Mouse (Mus musculus): Measurements from ENCODE around the gene Shank3. TPM values are rescaled to one million over a fixed set of nuclear protein-coding genes. Genes with fewer than 3 reads are reported as not detected.

The Shank3 gene
- polyA plus RNA-seq, 1 experiment from 2014 or later: 16.9 TPM

DNA sequence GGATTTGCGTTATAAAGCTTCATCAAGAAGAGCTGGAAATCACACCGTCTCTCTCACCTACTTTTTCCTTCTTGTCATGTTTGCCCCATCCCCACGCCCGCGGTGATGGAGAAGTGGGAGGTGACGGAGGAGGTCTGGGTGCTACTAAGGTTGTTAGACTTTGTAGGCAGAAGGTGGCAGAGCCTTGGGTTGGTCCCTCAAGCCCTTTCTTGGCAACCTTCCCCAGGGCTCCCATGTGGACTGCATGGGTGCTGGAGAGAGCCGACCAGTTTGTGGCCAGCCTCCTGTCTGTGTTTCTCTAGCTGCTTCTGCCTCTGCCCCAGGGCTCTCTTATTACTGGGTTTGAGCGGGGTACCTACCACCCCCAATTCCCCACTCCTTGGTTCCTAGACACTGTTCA lies 51.1 kb downstream of the Shank3 start:
- H3K36me3 ChIP-seq (replicated peaks): peaks cover 11% of the 10 kb centered on the region; the same call in 1 of the 2 replicates
- no peaks in the 10 kb centered on the region for H3K27me3 ChIP-seq (replicated peaks)
- H3K4me3 ChIP-seq: no peak overlapping the region
- WGBS: 94% methylated on average over 8 of the region's 8 CpGs
- ATAC-seq (replicated peaks): no peak
- peaks cover 17% of the 10 kb centered on the region; the same call in 1 of the 2 replicates for H3K4me1 ChIP-seq
- no peak overlapping the region for H3K27ac ChIP-seq
- H3K9me3 ChIP-seq: no peaks in the 10 kb centered on the region
- H3K9ac ChIP-seq: no peak overlapping the region
- H3K4me2 ChIP-seq: no peak overlapping the region

DNA sequence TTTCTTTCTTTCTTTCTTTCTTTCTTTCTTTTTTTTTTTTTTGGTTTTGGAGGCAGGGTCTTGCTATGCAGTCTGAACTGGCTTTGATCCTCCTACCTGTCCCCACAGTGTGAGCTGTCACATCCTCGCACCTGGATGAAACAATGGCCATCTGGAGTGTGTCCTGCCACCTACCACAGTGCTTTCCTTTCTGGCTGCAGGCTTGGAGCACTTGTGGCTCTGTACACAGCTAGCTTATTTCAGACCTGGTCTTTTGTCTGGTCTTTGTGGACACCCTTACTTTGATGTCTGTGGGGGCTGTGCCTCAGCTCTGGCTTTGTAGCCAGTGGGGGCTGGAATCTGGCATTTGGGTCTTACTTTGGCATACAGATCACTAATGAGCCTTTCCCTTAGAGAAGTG lies 52.3 kb downstream of the Shank3 start:
- H3K4me2 ChIP-seq: no peak overlapping the region
- peaks cover 23% of the 10 kb centered on the region; the same call in 1 of the 2 replicates for H3K4me1 ChIP-seq
- H3K9ac ChIP-seq: no peak overlapping the region
- H3K9me3 ChIP-seq: no peaks in the 10 kb centered on the region
- no peak overlapping the region for H3K27ac ChIP-seq
- H3K4me3 ChIP-seq: no peak overlapping the region
- peaks cover 7% of the 10 kb centered on the region for H3K27me3 ChIP-seq (replicated peaks)
- WGBS: 82% methylated on average over 1 of the region's 1 CpGs
- peaks cover 6% of the 10 kb centered on the region; the same call in 1 of the 2 replicates for H3K36me3 ChIP-seq (replicated peaks)
- no peak for ATAC-seq (replicated peaks)

DNA sequence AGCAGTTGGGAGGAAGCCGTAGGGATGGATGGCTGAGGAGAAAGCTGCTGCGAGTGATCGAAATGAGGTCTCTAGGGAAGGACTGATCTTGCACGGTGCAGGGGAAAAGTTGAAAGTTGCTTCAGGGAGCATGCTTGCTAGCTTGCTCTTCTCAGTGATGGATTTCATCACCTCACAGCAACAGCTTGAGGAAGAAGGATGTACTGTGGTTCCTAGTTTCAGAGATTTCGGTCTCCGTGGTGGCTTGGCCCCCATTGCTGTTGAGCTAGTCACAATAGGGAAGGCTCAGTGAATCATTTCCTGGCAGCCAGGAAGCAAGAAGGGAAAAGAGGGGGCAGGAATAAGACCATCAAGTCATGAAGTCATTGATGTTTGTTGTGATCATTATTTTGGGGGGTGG lies 56.2 kb downstream of the Shank3 start:
- no peaks in the 10 kb centered on the region for H3K9me3 ChIP-seq
- H3K27ac ChIP-seq: no peak overlapping the region
- H3K4me1 ChIP-seq: peaks cover 20% of the 10 kb centered on the region
- no peak for ATAC-seq (replicated peaks)
- H3K4me3 ChIP-seq: no peak overlapping the region
- no peaks in the 10 kb centered on the region for H3K36me3 ChIP-seq (replicated peaks)
- no peak overlapping the region for H3K9ac ChIP-seq
- no peak overlapping the region for H3K4me2 ChIP-seq
- peaks cover 28% of the 10 kb centered on the region for H3K27me3 ChIP-seq (replicated peaks)
- 87% methylated on average over 6 of the region's 6 CpGs for WGBS

DNA sequence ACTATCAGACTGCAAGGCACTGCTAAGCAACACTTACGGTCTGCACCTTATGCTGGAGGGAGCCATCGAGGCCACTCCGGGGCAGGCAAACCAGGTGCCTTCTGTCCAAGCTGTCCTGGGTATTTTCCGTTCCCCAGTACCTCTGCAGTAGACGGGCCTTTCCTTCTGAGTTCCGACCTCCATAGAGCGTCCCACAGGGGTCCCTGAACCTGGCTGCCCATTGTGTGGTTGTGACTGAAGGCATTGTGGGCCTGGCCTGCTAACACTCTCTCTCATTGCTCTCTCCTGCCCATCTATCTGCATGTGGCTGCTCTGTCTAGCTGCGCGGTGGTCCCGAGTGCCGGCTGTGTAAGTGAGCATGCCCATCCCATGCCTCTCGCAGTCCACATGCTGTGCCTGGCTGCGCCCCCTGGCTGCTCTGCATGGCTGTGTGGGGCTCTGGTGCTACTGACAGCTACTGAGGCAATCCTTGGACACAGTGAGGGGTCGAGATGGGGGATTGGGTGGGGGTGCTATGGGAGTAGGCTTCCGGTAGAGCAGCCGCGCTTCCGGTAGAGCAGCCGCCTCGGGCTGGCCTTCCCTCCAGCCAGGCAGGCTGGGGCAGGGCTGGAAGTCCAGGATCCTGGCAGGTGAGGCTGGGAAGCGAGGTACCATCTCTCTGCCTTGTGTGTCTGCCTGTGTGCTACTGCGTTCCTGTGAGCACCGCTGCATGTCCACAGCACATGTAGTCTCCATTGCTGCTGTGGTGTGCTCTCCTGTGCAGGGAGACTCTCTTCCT lies 57.2 kb downstream of the Shank3 start:
- peak; percentile 79 for ATAC-seq (replicated peaks)
- H3K36me3 ChIP-seq (replicated peaks): no peaks in the 10 kb centered on the region
- no peak overlapping the region for H3K4me3 ChIP-seq
- H3K9me3 ChIP-seq: no peaks in the 10 kb centered on the region
- H3K9ac ChIP-seq: no peak overlapping the region
- peak overlapping the region; percentile 29 for H3K4me2 ChIP-seq
- H3K27me3 ChIP-seq (replicated peaks): peaks cover 28% of the 10 kb centered on the region
- WGBS: 26% methylated on average over 23 of the region's 23 CpGs
- H3K27ac ChIP-seq: no peak overlapping the region
- H3K4me1 ChIP-seq: peaks cover 20% of the 10 kb centered on the region

- peaks cover 20% of the 10 kb centered on the region for H3K4me1 ChIP-seq
- H3K4me3 ChIP-seq: no peak overlapping the region
- H3K9ac ChIP-seq: no peak overlapping the region
- no peak overlapping the region for H3K27ac ChIP-seq
- H3K4me2 ChIP-seq: peak overlapping the region; percentile 29
- no peaks in the 10 kb centered on the region for H3K36me3 ChIP-seq (replicated peaks)
- no peaks in the 10 kb centered on the region for H3K9me3 ChIP-seq
- 16% methylated on average over 40 of the region's 40 CpGs for WGBS
- peaks cover 28% of the 10 kb centered on the region for H3K27me3 ChIP-seq (replicated peaks)
- 0 out of 2 replicates have a peak, but pooled peaks have one; percentile 7 for ATAC-seq (replicated peaks)
Measured at GRCm38 (mm10) chr15:89557179-89557995, 58.0 kb downstream of the Shank3 start.

DNA sequence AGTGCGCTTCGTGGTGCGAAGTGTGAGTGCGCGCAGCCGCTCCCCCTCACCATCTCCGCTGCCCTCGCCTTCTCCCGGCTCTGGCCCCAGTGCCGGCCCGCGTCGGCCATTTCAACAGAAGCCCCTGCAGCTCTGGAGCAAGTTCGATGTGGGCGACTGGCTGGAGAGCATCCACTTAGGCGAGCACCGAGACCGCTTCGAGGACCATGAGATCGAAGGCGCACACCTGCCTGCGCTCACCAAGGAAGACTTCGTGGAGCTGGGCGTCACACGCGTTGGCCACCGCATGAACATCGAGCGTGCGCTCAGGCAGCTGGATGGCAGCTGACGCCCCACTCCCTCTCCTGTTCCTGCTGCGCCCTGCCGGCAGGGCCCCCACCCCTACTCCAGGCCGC lies 58.6 kb downstream of the Shank3 start:
- Histone ChIP-seq H3K4me2 (peak overlapping the region; percentile 12), H3K4me3 (no peak overlapping the region), H3K27me3 (replicated peaks) (peaks cover 28% of the 10 kb centered on the region), H3K4me1 (peaks cover 20% of the 10 kb centered on the region), H3K27ac (no peak overlapping the region), H3K9ac (no peak overlapping the region), H3K36me3 (replicated peaks) (no peaks in the 10 kb centered on the region), H3K9me3 (no peaks in the 10 kb centered on the region)
- peak; percentile 19; the same call in 1 of the 2 replicates for ATAC-seq (replicated peaks)
- 9% methylated on average over 34 of the region's 34 CpGs for WGBS

GRCm38 (mm10) chr15:89559202-89559731 lies 59.8 kb downstream of the Shank3 start:
- Histone ChIP-seq H3K4me3 (no peak overlapping the region), H3K27ac (no peak overlapping the region), H3K4me1 (peaks cover 20% of the 10 kb centered on the region), H3K36me3 (replicated peaks) (no peaks in the 10 kb centered on the region), H3K27me3 (replicated peaks) (peaks cover 28% of the 10 kb centered on the region), H3K9ac (no peak overlapping the region), H3K9me3 (no peaks in the 10 kb centered on the region), H3K4me2 (no peak overlapping the region)
- peak; percentile 21; the same call in 1 of the 2 replicates for ATAC-seq (replicated peaks)
- whole genome bisulfite sequencing: 49% methylated on average over 10 of the region's 10 CpGs

GRCm38 (mm10) chr15:89568114-89568513 lies 68.7 kb downstream of the Shank3 start, which contains the start of gene Acr:
TSS of gene Acr (plus strand) at chr15:89568326.
- ATAC-seq (replicated peaks): no peak
- H3K4me1 ChIP-seq: no peaks in the 10 kb centered on the region
- no peaks in the 10 kb centered on the region for H3K9me3 ChIP-seq
- H3K4me2 ChIP-seq: no peak within 1 kb of the TSS
- no peak within 1 kb of the TSS for H3K9ac ChIP-seq
- no peaks in the 10 kb centered on the region for H3K36me3 ChIP-seq (replicated peaks)
- H3K4me3 ChIP-seq: no peak within 1 kb of the TSS
- no peak within 1 kb of the TSS for H3K27ac ChIP-seq
- 87% methylated on average over 6 of the region's 6 CpGs for WGBS
- no peaks in the 10 kb centered on the region for H3K27me3 ChIP-seq (replicated peaks)

DNA sequence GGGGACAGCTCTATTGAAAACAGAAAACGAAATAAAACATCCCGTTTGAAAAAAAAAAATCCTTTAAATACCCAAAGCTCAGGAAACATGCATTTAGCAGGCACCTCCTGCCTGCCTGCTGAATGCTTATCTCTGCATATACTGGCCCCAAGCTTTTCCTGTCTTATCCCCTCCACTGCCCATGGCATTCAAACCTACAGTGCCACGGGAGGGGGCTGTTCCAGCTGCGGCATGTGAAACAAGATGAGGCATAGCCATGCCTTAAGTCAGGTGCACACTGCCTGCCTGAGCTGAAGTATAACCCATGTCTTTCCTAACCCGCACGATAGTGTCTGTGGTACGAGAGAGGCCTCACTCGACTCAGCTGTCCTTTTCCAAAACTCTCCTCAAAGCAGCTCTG lies 72.7 kb downstream of the Shank3 start:
- no peak overlapping the region for H3K9ac ChIP-seq
- no peaks in the 10 kb centered on the region for H3K27me3 ChIP-seq (replicated peaks)
- H3K9me3 ChIP-seq: no peaks in the 10 kb centered on the region
- H3K27ac ChIP-seq: no peak overlapping the region
- no peak overlapping the region for H3K4me2 ChIP-seq
- 76% methylated on average over 8 of the region's 8 CpGs for WGBS
- H3K4me3 ChIP-seq: no peak overlapping the region
- H3K36me3 ChIP-seq (replicated peaks): no peaks in the 10 kb centered on the region
- ATAC-seq (replicated peaks): no peak
- H3K4me1 ChIP-seq: no peaks in the 10 kb centered on the region

DNA sequence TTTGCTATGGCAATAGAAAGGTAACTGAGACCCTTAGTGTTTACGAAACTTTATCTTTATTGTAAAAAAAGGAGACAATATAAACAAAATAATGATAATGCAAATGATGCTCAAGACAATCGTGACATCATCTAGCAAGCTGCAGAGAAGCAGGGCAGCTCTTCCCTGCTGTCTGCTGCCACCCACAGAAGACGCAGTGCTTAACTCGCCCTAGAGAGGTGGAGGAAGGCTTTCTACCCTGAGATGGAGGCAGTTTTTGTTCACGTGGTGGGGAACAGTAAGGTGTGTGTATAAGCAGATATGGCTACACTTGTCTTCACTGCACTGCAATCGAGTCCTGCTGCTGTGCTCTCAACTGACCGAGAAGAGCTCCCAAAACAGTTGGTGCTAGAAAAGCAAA lies 83.1 kb downstream of the Shank3 start:
- no peaks in the 10 kb centered on the region for H3K4me1 ChIP-seq

GRCm38 (mm10) chr15:89585101-89585500 lies 85.7 kb downstream of the Shank3 start:
- H3K27ac ChIP-seq: no peak overlapping the region
- no peak overlapping the region for H3K4me2 ChIP-seq
- no peak overlapping the region for H3K4me3 ChIP-seq
- no peak overlapping the region for H3K9ac ChIP-seq
- H3K36me3 ChIP-seq (replicated peaks): peaks cover 16% of the 10 kb centered on the region; the same call in 1 of the 2 replicates
- no peaks in the 10 kb centered on the region for H3K27me3 ChIP-seq (replicated peaks)
- 88% methylated on average over 5 of the region's 5 CpGs for WGBS
- ATAC-seq (replicated peaks): no peak
- H3K9me3 ChIP-seq: no peaks in the 10 kb centered on the region
- H3K4me1 ChIP-seq: peaks cover 10% of the 10 kb centered on the region

More for the DNA sequence above, 83.1 kb downstream of the Shank3 start:
- Histone ChIP-seq H3K36me3 (replicated peaks) (peaks cover 11% of the 10 kb centered on the region; the same call in 1 of the 2 replicates), H3K27me3 (replicated peaks) (no peaks in the 10 kb centered on the region), H3K9ac (no peak overlapping the region), H3K27ac (no peak overlapping the region), H3K9me3 (no peaks in the 10 kb centered on the region), H3K4me3 (no peak overlapping the region), H3K4me2 (no peak overlapping the region)
- no peak for ATAC-seq (replicated peaks)
- WGBS: 90% methylated on average over 7 of the region's 7 CpGs

DNA sequence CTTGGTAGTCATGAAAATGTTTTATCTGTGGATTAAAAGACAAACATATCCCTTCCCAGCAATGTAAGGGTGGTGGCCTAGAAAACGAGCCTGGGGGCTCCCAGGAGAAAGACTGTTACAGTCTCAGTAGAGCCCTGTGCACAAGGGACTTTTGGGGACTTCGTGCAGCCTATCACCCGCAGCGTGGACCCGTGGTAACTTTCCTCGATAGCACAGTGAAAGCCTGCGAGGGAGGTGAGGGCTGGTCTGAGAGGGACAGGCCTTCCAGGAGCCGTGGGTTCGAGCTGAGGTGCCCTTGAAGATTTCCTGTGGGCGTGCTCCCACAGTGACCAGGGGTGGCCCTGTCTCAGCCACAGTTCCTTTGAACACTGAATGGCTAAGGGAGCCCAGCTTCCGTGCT lies 86.2 kb downstream of the Shank3 start:
- H3K9ac ChIP-seq: no peak overlapping the region
- WGBS: 94% methylated on average over 11 of the region's 11 CpGs
- H3K27ac ChIP-seq: no peak overlapping the region
- ATAC-seq (replicated peaks): no peak
- H3K36me3 ChIP-seq (replicated peaks): peaks cover 16% of the 10 kb centered on the region; the same call in 1 of the 2 replicates
- H3K4me2 ChIP-seq: no peak overlapping the region
- peaks cover 16% of the 10 kb centered on the region for H3K4me1 ChIP-seq
- no peak overlapping the region for H3K4me3 ChIP-seq
- H3K9me3 ChIP-seq: no peaks in the 10 kb centered on the region
- H3K27me3 ChIP-seq (replicated peaks): no peaks in the 10 kb centered on the region
